Mouse (Mus musculus) CH12.LX (cell line): ENCODE data around the gene Gpr176.

Source experiments
- CTCF ChIP-seq, 2 experiments: IDR thresholded peaks in 1 of 2; conservative IDR thresholded peaks in 1 of 2; 2 replicates each; pipeline ENCODE4 v1.5.1; 2011 to 2012; ENCODE audit warnings: low read depth in 2 of 2, low read length in 2 of 2, improper control_type of control experiment in 1 of 2, inconsistent platforms in 1 of 2, mild to moderate bottlenecking in 1 of 2, moderate library complexity in 1 of 2
- E2F4 ChIP-seq: IDR thresholded peaks from 2 replicates; pipeline ENCODE4 v1.6.1; 2011; ENCODE audit warnings: low read depth, low read length, improper control_type of control experiment; ENCODE audit not compliant: insufficient replicate concordance
- EP300 ChIP-seq: IDR thresholded peaks from 2 replicates; pipeline ENCODE4 v1.6.1; 2011; ENCODE audit warnings: low read length, improper control_type of control experiment
- MAFK ChIP-seq: IDR thresholded peaks from 2 replicates; pipeline ENCODE4 v1.6.1; 2011; ENCODE audit warnings: low read length, improper control_type of control experiment; ENCODE audit not compliant: insufficient replicate concordance
- POLR2A ChIP-seq: IDR thresholded peaks from 2 replicates; pipeline ENCODE4 v1.6.1; 2011; ENCODE audit warnings: low read depth, mild to moderate bottlenecking, improper control_type of control experiment, low read length
- SMC3 ChIP-seq: IDR thresholded peaks from 2 replicates; pipeline ENCODE4 v1.6.1; 2011; ENCODE audit warnings: low read depth, low read length, improper control_type of control experiment
- TBP ChIP-seq: conservative IDR thresholded peaks from 2 replicates; pipeline ENCODE4 v1.6.1; 2011; ENCODE audit warnings: low read depth, low read length, improper control_type of control experiment
- UBTF ChIP-seq: IDR thresholded peaks from 2 replicates; pipeline ENCODE4 v1.6.1; 2012; ENCODE audit warnings: low read depth, mild to moderate bottlenecking, inconsistent platforms, low read length, improper control_type of control experiment, moderate library complexity
- USF2 ChIP-seq: conservative IDR thresholded peaks from 2 replicates; pipeline ENCODE4 v1.6.1; 2011; ENCODE audit warnings: low read depth, low read length, improper control_type of control experiment
- ZKSCAN1 ChIP-seq: IDR thresholded peaks from 2 replicates; pipeline ENCODE4 v1.6.1; 2012; ENCODE audit warnings: low read depth, inconsistent platforms, low read length, improper control_type of control experiment, borderline replicate concordance
- ZNF384 ChIP-seq: IDR thresholded peaks from 2 replicates; pipeline ENCODE4 v1.6.1; 2012; ENCODE audit warnings: low read depth, low read length, improper control_type of control experiment, inconsistent platforms

- TF ChIP-seq POLR2A (no peak), ZKSCAN1 (no peak), CTCF (conservative IDR thresholded peaks at IDR 0.05 in 1 of 2, IDR thresholded peaks at IDR 0.05 in 1 of 2; ENCODE audit: low read depth in 2 of 2, low read length in 2 of 2) (no peak), TBP (no peak), SMC3 (no peak), E2F4 (no peak), MAFK (no peak), USF2 (no peak), ZNF384 (no peak), UBTF (no peak), EP300 (no peak)
Observed at GRCm38 (mm10) chr2:118345535-118345934, 27.7 kb downstream of the Gpr176 start.
